Mouse (Mus musculus): ENCODE measurements around the gene Cradd. TPM values are rescaled to one million over a fixed set of nuclear protein-coding genes. Genes with fewer than 3 reads are reported as not detected.

The Cradd gene
- total RNA-seq, 2 experiments from 2014 or later, result 12.1 to 14.3 TPM

DNA sequence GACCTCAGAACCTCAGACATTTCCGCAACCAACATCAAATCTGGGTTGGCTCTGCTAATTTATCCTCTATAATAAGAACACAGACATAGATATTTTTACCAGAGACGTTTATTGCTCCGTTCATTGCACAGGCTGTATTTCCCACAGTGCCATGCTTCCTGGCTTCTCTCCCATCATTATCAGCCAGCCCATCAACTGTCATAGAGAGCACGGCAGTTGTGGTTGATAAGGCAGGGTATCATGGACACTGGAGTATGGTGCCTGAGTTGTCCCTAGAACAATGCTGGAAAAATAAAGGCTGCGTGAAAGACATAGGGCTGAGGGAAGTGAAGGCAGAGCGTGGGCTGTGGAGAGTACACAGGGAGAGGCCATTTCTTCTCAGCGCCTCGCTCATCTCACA is 116.5 kb downstream of the Cradd start:
- no peak for DNase-seq

DNA sequence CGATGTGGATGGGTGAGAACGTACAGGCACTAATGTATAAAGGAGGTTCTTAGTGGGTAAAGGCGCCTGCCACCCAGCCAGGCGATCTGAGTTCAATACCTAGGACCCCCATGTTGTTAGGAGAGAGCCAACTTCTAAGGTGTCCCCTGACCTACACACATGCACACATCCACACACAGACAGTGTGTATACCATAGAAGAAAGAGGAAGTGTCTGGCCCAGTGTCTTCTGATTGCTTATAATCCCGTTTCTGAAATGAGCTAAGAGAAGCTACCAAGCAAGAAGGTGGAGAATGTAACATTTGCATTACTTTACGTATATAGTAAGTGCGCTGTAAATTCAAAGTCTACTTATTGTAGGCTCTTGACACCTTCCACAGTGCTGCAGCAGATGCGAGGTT is 122.4 kb downstream of the Cradd start:
- DNase-seq, result no peak

DNA sequence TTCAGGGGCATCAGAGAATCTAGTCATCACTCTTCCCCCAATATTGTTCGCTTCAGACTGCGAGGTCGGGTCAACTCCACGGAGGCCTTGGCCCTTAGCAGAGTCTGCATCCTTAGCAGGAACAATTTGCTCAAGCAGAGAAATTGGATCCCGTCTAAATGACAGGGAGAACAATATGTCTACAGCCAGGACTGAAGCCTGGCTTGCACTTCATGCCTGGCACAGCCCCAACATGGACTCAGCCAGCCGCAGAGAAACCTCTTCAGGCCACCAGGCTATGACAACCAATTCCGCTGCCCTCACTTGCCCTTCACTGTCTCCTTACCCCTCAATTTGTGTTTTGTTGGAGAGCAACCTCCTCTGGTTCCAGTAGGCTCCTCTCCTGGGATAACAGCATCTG is 123.6 kb downstream of the Cradd start:
- peak; percentile 62 for DNase-seq

DNA sequence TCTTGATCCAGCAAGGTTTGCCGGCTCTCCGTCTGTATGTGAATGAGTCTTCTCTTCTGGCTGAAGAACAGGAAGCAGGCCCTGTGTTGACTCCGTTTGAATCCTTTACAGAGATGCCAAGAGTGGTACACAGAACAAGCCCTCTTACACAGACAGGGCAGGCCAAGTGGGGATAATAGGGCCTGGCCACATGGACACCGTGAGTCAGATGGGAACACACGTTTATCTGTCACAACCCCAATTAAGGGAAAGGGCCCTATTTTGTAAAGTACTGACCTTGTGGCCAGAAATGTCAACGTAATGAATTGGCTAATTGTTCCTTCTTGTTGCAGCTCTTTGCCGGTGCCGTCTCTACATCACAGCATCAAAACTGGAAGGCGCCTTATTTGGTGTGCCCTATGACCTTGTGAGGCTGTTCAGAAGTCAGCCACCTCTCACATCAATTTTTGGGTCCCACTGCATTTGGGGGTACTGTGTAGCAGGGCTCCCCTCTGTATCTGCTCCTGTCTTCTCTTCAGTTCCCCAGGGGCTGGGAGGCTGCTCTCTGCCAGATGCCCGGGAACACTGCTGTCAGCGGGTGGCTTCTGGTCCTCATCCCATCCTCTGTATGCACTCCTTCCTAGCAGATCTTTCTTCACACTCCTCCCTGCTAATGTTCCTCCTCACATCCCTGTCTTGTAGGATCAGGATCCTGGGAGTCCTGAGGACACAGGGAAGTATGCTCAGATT is 124.2 kb downstream of the Cradd start:
- no peak for DNase-seq

DNA sequence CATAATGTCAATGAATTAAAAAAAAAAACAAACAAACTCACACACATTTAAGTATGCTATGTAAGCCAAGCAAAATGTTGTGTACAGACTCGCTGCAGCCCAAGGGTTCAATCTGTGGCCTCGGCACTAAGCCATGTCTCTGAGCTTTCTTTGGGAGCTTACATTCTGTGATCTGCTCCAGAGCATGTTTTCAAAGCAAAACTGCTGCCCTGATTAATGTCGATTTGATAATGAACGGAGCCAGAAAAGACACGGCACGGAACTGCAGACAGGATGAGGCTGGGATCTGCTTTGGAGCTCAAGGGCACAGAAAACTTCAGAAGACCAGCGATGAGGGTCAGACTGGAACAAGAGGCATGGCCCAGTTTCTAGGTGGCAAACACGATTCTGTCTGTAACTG is 126.6 kb downstream of the Cradd start:
- no peak for DNase-seq

DNA sequence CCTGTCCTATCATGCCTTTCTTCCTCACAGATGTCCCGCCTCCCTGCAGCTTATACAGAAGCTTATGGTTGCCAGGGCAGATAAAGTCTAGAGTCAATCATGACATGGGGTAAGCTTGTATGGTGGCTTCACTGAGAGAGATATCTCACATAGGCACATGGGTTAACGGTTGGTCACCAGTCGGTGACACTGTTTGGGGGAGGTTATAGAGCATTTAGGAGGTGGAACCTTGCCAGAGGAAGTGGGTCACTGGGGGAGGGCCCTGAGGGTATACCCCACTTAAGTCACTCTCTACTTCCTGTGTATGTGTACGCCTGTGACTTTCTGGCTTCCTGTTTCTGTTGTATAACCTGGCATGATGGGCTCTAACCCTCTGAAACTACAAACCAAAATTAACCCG is 128.2 kb downstream of the Cradd start:
- no peak for DNase-seq

DNA sequence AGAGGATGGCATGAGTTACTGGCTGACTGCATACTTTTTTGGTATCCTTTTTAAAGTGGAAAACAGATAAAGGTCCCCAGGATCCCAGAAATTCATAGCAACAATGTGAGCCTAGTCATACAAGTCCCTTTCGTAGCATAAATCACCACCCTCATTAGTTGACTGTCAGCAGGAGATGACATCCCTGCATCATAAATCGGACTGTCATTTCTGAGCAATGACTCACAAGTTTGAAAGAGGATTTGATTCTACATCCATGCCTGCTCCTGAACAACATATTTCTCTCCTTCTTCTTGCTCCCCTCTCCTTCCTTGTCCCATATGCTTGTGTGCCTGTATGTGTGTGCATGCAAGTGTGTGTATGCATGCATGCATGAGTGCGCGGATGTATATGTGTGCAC is 129.2 kb downstream of the Cradd start:
- no peak for DNase-seq

DNA sequence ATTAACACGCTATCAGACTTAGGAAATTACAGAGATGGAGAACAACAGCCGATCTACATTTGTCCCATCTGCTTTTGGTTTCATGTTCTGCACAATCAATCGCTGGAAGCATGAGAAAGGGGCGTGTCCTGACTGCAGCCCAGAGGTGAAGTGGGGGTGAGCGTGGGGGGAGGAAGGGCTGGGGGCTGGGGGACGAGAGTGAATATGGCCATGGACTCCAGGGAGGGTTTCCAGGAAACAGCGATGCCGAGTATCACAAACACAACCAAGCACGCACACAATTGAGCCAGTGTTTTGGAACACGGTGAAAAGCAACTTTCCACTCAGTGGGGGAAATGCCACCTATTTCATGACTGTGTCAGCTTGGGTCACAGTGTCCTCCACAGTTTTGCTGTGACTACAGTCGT is 130.1 kb downstream of the Cradd start:
- no peak for DNase-seq

DNA sequence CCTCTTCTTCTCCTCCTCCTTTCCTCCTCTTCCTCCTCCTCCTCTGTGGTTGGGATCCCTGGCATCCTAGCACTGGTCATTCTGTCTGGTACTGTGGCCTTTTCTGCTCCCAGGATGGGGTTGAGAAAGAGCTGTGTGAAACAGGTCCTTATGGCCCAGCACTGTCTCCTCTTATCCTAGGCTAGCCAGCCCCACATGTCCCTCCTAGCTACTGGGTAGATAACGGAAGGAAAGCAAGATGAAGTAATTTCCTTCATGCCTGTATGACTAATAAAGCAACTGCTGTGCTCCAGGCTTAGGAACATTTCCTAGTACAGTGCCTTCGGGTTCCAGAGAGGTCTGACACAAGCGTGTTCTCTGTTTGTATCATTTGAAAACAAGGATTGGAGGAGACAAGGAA is 132.1 kb downstream of the Cradd start:
- DNase-seq, result no peak

DNA sequence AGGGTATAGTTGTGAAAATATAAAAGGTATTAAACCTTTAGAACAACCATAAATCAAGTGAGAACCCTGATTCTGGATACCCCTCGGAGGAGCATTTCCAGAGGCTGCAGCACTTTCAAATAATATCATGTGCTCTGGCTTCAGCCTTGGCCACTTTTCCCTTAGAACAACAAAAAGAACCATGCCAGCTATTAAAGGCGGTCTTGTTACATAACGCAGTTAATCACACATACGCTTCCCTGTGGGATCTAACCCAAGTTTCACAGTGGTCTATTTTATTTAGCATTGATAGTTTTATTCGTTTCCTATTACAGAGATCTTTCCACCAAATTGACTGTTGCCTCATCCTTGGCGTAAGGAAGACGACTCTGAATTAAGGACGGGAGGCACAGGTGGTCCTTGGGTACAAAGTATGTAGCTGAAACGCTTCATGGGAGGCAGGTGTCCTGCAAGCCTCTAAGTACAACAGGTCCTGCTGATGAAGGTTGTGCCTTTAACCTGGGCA is 132.7 kb downstream of the Cradd start:
- DNase-seq, result no peak

DNA sequence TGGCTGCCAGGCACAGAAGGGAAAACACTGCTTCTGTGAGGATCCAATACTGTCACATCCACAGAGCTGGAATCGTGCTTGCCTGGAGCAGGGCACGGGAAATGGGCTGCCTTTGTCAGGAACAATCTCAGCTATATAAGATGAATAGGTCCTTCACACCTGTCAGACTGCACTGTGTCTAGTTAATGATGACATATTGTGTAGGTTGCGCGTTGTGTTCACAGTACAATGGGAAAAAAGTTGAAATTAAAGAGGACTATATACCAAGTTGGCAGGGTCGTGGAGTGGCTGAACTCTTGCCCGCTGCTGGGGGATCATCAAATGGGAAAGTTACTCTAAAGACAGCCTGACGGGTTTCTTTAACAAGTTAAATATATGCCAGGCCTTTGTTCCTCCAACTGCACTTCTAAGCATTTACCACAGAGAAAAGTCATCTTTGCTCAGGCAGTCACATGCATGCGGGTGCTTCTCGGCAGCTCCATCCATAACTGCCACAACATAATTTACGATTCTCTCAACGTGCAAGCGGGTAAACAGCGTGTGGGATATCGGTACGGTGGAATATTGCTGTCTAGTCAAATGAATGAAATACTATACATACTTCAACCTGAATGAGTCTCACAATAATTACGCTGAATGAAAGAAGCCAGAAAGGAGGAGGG is 134.3 kb downstream of the Cradd start:
- no peak for DNase-seq

DNA sequence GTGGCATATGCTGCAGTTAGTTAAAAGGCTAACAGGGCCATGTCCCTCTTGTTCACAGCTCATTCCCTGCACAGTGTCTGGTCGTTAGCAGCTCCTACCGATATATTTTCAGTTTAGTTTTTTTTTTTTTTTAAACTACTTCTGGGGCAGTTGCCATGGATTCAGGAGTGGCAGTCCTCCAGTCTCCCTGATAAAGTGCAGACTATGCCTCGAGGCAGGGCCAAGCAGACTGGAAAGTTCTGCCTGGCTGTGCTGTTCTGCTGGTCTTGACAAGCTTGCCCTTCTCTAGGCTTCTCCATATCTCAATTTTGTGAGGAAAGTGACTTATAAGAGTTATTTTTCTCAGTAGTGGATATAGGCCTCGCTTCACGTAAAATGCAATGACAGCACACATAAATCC is 139.7 kb downstream of the Cradd start:
- DNase-seq, result no peak

DNA sequence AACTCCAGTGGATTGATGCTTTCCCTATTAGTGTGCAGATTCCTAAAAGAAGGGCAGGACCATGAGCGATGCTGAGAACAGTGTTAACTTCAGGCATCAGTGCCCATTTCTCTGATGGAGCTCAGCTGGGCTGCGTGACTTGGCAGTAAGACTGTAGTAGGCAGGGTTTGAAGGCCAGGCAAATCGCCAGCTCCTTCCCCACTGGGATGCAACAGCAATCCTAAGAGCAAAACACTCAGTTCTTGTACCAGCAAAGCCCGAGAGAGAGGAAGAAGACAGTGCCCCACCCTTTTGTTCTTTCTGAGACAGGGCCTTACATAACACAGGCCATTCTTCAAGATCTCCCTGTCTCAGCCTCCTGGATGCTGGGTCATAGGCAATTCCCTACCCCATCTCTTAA is 140.9 kb downstream of the Cradd start:
- DNase-seq, result peak; percentile 79

DNA sequence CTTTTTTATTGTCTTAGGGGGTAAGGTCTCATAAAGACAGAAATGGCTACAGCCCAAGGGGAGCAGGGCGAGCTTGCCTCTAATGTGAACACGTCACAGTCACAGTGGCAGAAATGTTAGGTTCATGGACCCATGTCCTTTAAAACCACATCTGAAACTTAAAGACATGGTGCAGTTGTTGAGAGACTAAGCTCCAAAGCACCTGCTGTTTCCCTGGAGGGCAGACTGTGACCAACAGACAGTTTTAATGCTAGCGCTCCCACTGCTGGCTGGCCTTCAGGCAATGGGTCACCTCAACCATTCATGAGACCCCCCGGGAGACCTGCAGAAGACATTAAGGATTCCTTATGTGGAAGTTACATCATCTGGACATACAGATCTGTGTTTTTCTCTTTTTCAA is 141.5 kb downstream of the Cradd start:
- DNase-seq, result no peak

DNA sequence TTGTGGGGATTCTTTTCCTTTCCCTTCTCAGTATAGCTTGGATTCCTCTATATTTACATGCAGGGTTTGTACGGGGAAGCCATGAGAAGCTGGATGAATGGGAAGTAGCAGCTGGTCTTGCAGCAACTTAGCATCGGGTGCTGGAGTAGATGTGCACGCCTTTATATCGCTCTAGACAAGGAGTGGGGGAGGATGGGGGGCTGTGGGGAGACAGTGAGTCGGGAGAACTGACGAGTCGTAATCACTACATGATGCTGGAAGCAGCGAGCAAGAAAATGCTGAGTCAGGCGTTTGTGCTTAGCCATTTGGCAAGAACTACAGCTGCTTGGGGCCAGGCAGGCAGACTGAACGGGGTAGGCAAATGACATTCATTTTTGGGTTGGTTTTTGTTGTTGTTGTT is 142.4 kb downstream of the Cradd start:
- peak; percentile 25 for DNase-seq

DNA sequence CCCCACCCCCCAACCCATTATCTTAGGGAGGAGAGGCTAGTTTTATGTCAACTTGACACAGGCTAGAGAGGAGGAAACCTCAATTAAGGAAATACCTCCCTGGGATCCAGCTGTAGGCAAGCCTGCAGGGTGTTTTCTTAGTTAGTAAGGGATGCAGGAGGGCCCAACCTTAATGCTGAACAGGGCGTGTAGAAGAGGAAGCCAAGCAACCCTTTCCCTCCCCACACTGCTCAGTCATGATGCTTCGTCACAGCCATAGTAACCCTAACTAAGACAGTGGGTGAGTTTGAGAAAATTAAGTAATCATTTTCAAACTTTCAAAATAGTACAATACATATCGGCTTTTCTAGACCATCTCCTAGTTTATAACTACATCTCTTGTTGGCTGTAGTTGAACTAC is 143.0 kb downstream of the Cradd start:
- no peak for DNase-seq

DNA sequence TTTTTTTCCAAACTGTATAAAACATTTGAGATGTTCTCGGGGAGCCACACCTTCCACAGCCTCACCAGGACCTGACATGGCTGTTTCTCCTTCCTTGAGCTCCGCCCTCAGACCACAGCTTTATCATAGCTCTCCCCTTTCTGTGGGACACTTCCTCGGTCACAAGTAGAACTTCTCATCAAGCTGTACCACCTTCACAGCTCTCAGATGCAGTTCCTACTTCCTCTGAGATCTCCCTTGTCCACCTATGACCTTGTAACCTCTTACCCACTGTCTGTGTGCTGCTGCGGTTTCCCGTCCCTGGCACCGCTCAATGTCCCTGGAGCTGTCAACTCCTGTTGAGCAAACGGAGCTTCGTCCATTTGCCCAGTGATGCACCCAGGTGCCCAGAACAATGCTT is 143.8 kb downstream of the Cradd start:
- no peak for DNase-seq

DNA sequence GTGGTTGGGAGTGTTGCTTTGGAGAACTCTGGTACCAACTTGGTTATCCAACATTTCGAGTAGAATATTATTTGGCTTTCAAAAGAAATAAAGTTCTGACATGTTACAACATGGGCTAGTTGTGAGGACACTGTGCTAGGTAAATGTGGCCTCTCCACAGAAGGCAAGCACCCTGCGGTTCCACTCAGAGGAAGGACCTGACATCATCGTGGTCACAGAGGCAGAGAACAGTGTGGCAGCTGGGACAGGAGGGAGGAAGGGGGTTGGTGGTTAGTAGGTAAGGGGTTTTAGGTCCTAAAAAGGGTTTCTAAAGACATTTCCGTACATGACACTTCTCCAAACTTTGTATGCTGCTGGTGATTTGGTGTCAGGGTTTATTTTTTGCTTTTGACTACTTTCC is 145.1 kb downstream of the Cradd start:
- no peak for DNase-seq

DNA sequence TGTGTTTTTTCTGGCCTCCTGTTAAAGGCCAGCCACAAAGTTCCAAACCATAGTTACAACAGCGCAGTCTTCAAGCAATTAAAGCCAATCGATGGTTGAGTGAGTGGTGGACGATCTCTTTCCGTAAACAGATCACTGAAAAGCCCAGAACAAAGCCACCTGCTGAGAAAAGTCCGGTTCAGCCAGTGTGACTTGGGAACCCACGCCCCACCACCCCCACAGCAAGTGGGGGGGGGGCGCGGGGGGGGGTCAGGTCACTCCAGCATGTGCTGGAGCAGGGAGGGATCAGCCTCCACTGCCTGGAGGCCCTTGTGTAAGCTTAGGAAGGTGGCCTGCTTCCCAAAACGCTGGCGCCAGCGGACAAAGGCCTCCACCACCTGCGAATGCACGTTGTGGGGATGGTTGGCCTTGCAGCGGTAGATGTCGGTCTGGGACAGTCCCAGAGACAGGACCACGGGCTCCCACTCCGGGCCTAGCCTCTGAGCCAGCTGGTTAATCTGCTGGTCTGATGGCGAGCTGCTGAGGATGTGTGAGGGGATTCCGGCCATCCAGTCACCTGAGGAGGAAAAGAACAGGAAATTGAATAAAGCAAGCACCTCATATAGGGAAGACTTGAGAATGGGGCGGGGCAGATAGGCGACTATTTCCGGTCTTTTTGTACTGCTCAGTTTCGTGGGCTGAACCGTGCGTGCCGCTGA is 148.4 kb downstream of the Cradd start:
- DNase-seq, result no peak

DNA sequence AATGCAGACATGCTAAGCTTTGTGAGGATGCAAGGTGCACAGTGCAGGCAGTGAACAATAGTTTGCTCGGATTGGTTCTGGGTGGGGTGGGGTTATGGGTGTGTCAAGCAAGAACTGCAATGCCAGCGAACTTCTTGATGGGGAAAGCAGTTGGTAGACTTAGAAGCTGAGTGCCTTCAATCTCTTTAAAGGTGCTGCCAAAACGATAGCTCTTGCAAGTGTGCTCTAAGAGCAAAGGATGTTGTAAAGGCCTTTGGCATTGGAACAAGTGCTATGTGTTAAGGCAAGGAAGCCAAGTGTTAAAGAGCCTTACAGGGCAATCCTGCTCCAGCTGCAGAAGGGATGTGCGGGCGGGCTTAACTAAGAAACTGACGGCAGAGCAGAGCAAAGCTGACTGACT is 149.7 kb downstream of the Cradd start:
- no peak for DNase-seq

DNA sequence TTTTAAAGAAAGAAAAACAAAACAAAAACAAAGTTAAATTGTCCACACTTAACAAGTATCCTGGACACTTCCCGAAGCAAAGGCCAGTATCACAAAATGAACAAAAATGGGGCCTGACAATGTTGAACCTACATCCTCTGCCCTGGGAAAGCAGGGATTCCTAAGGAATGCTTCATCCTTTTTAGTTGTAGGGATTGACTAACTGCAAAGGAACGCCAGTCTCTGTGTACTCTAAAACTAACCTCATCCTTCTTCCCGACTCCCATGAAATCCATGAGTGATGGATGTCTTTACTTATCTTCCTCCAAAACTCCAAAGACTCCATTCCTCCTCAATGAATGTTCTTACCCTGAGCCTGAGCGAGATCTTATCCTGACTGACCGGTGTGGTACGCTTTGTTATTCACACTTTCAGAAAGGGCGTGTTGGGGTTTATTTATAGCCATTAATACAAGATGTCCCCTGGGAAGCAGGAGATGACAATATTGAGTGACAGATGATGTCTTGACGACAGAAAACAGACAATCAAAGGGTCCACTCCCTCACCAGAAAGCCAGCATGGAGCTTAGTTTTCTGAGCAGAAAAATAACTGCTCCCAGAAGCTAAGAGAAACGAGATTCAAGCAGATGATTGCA is 153.1 kb downstream of the Cradd start:
- no peak for DNase-seq

DNA sequence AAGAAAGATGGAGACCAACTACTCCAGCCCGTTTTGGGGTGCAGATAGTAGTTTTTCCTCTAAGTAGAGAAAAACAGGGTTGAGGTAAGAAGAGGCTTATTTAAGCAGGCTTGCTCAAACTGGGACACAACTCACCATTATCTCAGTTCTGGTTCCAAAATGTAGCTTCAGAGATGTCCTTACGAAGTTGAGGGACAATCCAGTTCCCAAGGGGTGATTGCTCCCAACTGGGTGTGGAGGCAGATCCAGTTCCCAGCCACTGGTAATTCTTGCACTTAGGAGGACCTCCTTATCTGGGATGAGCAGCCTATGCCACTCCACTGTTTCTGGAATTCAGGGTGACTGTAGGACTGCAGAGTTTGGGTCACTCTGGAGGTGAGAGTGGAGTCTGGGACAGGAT is 159.0 kb downstream of the Cradd start:
- DNase-seq, result no peak
